Mouse (Mus musculus): ENCODE measurements around the gene Ppa1.
A peak's percentile ranks its signal among the peaks of the same experiment; 100 is the strongest.

The Ppa1 gene

GRCm38 (mm10) chr10:61647790-61648736 is at the start of gene Ppa1:
Gene Ppa1 (plus strand): TSS chr10:61648552.
- peak; percentile 7; the same call in 1 of the 2 replicates for TF ChIP-seq GATA4 (IDR thresholded peaks at IDR 0.05; ENCODE audit: insufficient replicate concordance, low read length)

- TF ChIP-seq GATA4 (IDR thresholded peaks at IDR 0.05; ENCODE audit: insufficient replicate concordance, low read length) = no peak
These were observed 48.7 kb upstream of the Ppa1 start for GRCm38 (mm10) chr10:61599556-61600114.

- no peak for TF ChIP-seq GATA4 (IDR thresholded peaks at IDR 0.05; ENCODE audit: insufficient replicate concordance, low read length)
These were observed 45.9 kb upstream of the Ppa1 start for GRCm38 (mm10) chr10:61602283-61603033.

- TF ChIP-seq GATA4 (IDR thresholded peaks at IDR 0.05; ENCODE audit: insufficient replicate concordance, low read length) = no peak
These were observed 43.8 kb upstream of the Ppa1 start for GRCm38 (mm10) chr10:61604376-61605065.

GRCm38 (mm10) chr10:61605851-61606250 is 42.5 kb upstream of the Ppa1 start:
- no peak for TF ChIP-seq GATA4 (IDR thresholded peaks at IDR 0.05; ENCODE audit: insufficient replicate concordance, low read length)

GRCm38 (mm10) chr10:61608233-61608632 is 40.1 kb upstream of the Ppa1 start:
- no peak for TF ChIP-seq GATA4 (IDR thresholded peaks at IDR 0.05; ENCODE audit: insufficient replicate concordance, low read length)

GRCm38 (mm10) chr10:61610650-61611235 is 37.6 kb upstream of the Ppa1 start:
- no peak for TF ChIP-seq GATA4 (IDR thresholded peaks at IDR 0.05; ENCODE audit: insufficient replicate concordance, low read length)

- no peak for TF ChIP-seq GATA4 (IDR thresholded peaks at IDR 0.05; ENCODE audit: insufficient replicate concordance, low read length)
These were observed 34.0 kb upstream of the Ppa1 start for GRCm38 (mm10) chr10:61614311-61614710.

DNA sequence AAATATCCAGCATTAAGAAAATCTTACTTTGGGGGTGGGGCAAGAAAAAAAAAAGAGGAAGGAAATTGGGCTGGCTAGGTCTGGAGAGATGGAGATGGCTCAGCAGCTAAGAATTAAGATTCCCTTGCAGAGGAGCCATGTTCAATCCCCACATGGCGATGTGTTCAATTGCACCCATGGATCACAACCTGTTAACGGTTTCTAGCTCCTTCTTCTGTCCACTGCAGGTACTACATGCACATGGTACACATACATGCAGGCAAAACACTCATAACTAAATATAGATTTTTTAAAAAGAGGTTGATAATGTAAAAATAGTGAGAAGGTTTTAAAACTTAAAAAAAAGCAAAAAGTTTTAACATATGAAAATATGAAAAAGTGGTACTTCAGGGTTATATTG is 29.8 kb upstream of the Ppa1 start:
- TF ChIP-seq GATA4 (IDR thresholded peaks at IDR 0.05; ENCODE audit: insufficient replicate concordance, low read length) = no peak

- no peak for TF ChIP-seq GATA4 (IDR thresholded peaks at IDR 0.05; ENCODE audit: insufficient replicate concordance, low read length)
These were observed 26.7 kb upstream of the Ppa1 start for GRCm38 (mm10) chr10:61621681-61622080.

DNA sequence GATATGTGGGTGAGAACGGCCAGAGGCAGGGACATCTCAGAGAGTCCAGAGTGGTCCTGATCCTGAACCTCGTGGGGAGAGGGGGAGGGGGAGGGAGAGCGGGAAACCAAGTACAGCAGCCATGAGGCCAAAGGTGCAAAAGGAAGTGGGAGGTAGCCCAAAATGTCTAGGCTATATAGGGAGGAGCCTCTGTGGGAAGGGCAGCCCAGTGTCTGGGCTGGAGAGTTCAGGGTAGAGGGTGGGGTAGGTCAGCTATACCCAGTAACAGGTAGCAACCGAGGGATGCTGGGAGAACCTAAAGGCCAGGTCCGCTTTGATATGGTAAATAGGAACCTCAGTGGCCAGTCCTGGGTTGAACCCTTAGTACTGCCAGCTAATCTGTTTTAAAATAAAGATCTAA is 23.6 kb upstream of the Ppa1 start:
- no peak for TF ChIP-seq GATA4 (IDR thresholded peaks at IDR 0.05; ENCODE audit: insufficient replicate concordance, low read length)

DNA sequence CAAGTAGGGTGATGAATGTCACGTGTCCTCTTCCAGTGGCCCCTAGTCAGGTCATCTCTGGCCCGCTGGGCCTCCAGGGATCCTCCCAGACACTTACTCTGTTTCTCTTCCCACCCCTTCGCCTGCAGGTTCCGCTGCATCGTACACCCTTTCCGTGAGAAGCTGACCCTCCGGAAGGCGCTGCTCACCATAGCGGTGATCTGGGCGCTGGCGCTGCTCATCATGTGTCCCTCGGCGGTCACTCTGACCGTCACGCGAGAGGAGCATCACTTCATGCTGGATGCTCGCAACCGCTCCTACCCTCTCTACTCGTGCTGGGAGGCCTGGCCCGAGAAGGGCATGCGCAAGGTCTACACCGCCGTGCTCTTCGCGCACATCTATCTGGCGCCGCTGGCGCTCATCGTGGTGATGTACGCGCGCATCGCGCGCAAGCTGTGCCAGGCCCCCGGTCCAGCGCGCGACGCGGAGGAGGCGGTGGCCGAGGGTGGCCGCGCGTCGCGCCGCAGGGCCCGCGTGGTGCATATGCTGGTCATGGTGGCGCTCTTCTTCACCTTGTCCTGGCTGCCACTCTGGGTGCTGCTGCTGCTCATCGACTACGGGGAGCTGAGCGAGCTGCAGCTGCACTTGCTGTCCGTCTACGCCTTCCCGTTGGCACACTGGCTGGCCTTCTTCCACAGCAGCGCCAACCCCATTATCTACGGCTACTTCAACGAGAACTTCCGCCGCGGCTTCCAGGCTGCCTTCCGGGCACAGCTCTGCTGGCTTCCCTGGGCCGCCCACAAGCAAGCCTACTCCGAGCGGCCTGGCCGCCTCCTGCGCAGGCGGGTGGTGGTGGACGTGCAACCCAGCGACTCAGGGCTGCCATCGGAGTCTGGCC is 22.7 kb upstream of the Ppa1 start:
- TF ChIP-seq GATA4 (IDR thresholded peaks at IDR 0.05; ENCODE audit: insufficient replicate concordance, low read length) = no peak

- TF ChIP-seq GATA4 (IDR thresholded peaks at IDR 0.05; ENCODE audit: insufficient replicate concordance, low read length) = no peak
These were observed 21.8 kb upstream of the Ppa1 start for GRCm38 (mm10) chr10:61626551-61626950.
